Mouse (Mus musculus): ENCODE data around the gene Cav2.

Cav2 gene

DNA sequence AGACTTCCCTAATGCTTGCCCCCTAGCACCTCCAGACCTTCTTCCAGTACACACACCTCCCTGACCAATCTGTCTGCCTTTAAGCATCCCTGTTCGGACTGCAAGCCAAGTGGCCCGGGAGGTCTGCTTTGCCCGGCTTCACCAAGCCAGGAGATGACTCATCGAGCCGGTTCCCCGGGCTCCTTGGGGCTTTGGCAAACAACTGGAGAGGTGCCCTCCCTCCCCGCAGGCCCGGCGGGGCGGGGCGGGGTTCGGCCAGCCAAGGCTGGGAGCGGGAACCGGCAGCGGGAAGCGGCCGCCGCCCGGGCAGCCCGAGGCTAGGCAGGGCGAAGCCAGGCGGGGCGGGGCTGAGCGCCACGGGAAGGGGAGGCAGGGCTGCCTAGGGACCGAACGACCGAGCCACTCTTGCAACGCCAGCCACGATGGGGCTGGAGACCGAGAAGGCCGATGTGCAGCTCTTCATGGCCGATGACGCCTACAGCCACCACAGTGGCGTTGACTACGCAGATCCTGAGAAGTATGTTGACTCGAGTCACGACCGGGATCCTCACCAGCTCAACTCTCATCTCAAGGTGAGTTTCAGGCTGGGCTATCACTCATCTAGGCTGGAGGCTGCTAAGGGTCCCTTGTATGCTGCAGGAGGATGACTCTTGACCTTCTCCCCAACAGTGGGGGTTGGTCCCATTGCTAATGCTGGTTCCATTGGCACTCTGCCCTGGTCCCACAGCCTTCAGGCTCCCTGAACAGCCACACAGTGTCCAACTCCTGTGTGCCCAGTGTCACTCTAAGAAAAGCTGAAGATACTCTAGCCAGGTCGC, at the start of gene Cav2:
Gene Cav2, plus strand, starts transcription at position 247 of the 818 bp plus-strand sequence.
- DNase-seq (ENCODE audit: low read depth, low spot score), result peak; percentile 2

DNA sequence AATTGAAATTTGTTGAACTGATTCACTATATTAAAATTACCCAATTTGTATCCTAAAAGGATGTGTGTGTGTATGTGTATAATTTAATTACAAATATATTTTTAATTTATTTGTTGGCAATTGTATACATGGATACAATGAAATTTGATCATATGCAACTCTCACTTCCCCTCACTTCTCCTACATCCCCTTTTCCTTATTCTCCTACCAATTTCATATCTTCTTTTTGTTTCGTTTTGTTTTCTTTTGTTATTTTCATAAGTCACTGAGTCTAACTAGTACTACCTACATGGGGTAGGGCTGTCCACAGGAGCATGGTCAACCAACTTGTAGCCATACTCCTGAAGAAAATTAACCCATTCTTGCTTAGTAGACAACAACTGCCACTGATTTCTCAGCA, 41.3 kb upstream of the Cav2 start:
- DNase-seq (ENCODE audit: low read depth, low spot score), result no peak

DNA sequence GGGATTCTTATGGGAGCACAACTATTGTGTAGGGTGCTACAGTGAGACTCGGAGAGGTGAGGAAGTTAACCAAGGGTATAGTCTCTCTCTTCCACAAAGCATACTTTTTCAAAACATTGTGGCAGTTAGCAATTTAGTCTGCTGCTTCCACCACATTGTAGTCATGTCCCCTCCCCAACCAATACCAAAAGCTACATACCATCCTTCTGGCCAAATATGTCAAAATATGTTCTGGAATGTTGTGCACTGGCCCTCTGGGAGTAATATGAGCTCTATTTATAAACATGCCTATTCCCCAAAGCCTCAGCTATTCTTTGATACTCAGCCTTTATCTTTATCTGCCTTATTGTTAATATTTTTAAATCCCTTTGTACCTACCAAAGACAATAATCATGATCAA, 40.0 kb upstream of the Cav2 start:
- DNase-seq (ENCODE audit: low read depth, low spot score), result no peak

DNA sequence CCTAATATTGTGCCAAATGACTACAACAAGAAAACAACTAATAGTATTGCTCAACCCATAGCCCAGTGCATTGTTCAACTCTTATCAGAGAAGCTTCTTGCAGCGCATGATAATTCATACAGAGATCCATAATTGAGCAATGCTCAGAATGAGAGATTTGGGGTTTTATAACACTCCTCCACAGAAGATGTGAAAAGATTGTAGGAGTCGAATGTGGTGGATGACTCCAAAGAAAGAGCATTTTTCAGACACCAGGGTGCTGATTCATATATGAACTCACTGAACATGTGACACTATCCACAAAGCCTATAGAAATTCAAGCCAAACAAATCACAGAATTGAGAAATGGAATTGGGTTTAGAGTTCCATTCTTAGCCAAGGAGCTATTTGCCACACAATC, 34.0 kb upstream of the Cav2 start:
- no peak for DNase-seq (ENCODE audit: low read depth, low spot score)

DNA sequence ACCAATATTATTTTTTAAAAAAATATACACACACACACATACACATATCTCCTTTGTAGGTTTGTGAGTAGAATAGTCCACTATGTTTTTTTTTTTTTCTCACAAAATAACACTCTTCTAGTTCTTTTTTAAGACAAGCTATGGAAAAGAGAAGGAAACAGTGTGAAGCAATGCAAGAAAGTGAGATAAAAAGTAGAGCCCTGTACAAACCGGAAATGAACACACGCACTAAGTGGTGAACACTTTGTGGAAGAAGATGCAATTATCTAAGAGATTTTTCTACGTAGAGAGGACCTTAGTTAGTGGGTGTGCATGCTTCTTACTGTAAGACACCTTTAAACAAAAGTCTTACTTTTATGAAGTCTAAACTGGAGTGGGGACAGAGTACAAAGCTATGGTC, 33.3 kb upstream of the Cav2 start:
- DNase-seq (ENCODE audit: low read depth, low spot score), result no peak

DNA sequence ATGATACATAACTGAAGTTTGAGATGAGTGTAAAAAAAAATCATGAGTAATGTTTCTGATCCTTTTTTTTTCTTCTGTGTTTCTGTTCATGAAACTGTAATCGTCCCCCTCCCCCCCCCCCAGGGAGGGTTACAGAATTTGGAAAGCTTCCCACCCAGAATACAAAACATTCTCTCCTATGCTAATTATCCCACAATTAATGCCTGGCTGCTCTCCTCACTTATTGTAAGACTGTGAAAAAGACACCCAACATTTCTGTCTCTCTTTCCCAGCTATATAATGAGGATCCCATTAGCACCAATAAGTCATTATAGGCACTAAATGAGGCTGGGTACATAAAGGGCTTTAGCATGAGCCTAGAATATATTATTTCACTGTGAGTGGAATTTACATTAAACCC, 32.7 kb upstream of the Cav2 start:
- no peak for DNase-seq (ENCODE audit: low read depth, low spot score)

DNA sequence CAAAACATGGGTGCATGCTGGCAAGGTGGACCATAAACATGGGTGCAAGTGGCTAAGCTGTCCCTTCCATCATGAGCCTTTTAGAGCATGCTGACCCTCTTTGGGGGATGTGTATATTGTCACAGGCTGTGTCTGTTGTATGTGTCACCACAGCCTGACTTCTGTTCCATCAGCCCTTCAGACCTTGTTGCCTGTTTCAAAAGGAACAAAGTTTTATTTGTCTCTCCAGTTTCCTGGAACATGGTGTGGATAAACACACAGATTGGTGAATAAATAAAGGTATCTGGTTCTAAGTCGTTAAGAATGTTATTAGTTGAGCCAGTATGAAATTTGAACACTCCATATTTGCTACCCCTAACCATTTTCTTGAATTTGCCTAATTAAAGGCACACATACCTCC, 29.0 kb upstream of the Cav2 start:
- DNase-seq (ENCODE audit: low read depth, low spot score), result no peak

DNA sequence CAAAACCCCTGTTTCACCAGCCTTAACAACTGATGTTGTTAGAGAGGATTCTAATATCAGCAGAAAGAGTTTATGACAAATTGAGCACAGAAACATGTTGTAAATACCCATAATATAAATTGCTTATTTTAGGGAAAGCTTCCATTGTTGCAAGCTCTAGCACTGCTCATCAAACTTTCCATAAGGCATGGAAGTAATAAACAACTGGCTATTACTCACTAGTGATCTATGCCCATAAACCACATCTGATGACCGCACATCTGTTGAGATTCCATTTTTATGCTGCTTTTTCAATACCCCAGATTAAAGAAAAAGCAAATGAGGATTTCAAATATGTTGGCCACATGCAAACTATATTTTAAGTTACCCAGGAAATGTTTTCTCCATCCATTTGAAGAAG, 22.8 kb upstream of the Cav2 start:
- no peak for DNase-seq (ENCODE audit: low read depth, low spot score)

DNA sequence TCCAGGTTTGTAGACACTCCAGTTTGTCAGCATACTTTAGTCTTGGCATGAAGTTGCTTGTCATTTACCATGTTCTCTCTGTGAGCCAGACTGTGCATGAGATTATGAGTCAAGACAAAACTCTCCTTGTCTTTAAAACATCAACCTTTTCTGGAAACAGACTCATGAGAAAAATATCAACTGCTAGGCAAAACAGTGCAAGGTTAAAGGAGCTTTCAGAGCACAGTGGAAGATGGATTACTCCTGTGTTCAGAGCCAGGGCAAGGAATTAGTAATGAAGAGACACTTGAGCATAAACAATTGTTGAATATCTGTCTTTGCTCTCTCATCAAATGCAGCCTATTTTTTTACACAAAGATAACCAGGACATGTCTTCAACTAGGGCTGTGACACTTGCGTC, 22.1 kb upstream of the Cav2 start:
- DNase-seq (ENCODE audit: low read depth, low spot score), result no peak

DNA sequence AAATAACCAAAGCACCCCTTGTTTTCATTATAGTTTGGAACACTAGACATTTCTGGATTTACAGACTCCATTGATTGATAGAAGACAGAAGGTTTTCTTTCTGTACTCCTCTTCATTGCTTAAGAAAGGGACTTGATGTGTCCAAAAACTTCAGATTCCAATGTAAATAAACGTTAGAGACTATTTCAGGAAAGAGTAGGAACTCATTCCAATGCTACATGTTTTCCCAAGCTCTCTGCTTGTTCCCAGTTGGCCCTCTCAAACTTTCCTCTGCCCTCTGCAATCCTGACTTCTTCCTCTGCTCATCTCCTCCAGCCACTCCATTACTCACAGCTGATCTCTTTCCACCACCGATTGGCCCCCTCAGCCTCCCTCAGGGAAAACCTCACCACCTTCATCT, 18.2 kb upstream of the Cav2 start:
- DNase-seq (ENCODE audit: low read depth, low spot score), result no peak

DNA sequence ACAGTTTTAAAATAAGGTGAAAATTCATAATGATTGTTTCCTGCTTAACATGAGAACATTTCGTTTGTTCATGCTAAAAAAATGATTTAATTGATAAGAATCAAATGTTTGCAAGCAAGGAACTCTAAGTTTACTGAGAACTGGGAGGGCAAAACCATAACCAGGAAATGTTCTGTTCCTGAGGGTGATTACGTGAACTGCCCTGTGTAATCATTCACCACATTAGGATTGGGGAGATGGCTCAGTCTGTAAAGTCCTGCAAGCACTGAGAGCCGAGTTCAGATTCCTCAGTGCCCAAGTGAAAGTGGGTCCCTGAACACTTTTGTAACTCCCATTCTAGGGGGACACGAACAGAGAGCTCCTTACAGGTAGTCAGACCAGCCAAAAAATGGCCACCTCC, 15.9 kb upstream of the Cav2 start:
- no peak for DNase-seq (ENCODE audit: low read depth, low spot score)

DNA sequence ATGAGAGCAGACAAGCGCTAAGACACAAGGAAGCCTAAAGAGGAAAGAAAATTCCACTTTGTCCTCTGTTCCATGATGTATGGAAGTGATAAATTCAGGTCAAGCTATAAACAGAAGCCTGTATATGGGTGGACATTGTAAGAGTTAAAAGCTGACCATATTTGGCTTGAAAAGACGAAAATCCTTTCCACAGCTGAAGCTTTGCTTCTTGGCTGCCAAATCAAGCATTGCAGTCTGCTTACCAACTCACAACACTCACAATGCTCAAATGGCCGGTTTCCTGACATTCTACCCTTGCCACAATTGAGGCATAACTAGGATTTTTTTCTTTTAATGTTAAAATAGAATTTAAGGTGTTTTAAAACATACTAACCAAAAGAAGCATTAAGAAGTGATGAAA, 14.5 kb upstream of the Cav2 start:
- no peak for DNase-seq (ENCODE audit: low read depth, low spot score)

DNA sequence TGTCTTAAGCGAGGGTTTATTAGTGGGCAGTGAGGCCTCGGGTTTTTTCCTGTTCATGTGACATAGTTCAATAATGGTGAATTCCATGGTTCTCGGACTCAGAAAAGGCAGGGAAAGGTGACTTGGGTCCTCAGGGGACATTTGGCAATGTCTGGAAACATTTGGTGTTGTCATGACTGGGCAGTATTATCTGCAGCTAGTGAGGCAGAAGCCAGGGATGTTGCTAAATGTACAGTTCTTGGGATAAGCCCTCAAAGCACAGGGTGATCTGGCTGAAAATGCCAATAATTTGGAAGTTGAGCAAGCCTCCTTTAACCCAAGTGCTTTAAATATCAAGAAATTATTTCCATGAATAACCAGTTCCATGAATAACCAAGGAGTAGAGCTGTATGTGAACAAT, 2.6 kb upstream of the Cav2 start:
- no peak for DNase-seq (ENCODE audit: low read depth, low spot score)

DNA sequence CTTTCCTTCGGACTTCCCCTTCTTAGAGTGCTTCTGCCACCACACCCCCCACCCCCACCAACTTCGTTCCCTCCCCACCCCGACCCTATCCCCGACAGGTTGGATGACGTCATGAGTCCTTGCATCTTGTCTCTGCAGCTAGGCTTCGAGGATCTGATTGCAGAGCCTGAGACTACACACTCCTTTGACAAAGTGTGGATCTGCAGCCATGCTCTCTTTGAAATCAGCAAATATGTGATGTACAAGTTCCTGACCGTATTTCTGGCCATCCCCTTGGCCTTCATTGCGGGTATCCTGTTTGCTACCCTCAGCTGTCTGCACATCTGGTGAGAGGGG, 740 bp downstream of the Cav2 start:
- DNase-seq (ENCODE audit: low read depth, low spot score), result no peak

DNA sequence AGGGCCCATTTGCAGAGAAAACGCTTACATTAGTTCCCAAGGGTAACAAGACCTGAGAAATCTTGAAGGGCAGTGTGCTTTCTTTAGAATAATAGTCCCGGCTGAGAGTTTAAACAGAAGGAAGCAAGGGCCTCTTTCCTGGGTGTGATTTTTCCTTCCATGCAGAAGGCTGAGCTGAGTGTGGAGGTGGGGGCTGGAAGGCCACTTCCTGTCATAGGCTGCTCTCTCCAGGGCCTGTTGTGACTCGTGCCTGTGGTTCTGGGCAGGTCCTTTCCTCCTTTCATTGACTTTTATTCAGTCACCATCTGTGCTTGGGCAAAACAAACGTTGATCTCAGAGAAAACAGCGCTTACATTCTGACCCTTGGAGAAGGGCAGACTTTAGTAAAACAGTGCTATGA, 1.2 kb downstream of the Cav2 start:
- DNase-seq (ENCODE audit: low read depth, low spot score), result no peak

DNA sequence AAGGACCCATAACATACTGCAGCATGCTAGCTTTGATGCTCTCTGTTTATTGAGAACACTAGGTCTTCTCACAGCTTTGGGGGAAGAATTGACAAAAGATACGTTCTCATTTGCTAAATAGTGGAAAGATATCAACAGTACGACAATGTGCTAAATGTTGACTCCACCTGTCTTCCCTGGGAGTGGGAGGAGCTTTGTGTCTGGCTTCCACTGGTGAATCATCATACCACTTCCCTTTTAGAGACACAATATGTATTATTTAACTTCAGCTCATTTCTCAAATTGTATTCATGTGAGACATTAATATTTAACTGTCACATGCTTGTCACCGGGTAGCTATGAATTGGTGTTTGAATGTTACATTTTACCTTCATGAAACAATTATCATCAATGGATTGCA, 2.8 kb downstream of the Cav2 start:
- no peak for DNase-seq (ENCODE audit: low read depth, low spot score)

DNA sequence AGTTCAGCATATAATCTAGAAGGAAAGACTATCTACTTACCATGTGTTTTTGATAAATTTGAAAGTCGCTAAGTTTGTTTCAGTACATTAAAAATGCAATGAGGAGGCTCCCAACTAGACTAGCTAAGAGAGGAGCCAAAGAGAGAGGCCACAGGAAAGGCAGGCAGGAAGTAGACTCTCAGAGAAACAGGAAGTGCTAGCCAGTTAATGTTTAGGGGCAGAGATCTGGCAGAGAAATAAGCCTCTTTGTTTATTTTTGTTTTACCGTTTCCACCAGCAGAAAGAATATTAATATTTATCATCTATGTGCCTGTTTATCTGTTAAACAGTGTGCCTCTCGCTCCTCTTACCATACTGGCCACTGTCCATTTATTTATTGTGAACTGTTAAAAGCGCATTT, 5.4 kb downstream of the Cav2 start:
- no peak for DNase-seq (ENCODE audit: low read depth, low spot score)

DNA sequence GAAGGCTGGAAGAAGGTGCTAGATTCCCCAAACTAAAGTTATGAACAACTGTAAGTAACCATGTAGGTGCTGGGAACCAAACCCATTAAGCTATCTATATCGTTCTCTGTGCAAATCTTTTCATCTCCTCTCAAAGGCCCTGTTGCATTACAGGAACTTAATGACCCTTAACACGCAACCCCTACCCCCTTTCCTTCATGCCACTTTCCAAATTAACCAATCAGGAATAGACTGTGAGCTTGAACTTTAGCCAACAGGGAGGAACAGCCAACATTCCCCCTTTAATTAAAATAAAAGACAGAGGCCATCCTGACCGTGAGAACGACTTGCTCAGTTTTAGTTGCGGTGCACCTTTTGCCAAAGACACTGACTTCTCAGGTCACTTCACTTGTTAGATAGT, 14.1 kb downstream of the Cav2 start:
- no peak for DNase-seq (ENCODE audit: low read depth, low spot score)

DNA sequence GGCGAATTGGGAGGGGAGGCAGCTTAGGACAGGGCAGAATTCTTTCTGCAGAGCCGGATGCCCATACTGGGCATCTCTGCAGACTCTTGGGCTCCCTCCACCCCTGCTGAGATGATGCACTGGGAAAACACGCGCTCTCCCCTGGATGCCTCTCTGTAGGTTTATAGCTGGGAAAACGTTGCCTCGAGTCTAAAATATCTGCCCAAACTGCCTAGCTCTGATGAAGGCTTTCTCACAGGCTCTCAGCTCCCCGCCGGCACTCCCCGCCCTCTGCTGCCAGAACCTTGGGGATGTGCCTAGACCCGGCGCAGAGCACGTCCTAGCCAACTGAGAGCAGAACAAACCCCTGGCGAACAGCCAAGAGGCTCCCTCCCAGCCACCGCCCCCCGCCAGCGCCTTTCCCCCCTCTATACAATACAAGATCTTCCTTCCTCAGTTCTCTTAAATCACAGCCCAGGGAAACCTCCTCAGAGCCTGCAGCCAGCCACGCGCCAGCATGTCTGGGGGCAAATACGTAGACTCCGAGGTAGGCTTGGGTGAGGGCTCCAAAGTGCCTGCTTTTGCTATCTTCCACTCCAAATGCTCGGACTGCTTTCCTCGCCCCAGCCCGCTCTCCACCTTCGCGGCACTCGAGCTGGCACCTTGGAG, 25.1 kb downstream of the Cav2 start, which contains the start of gene Cav1:
Gene Cav1, plus strand, starts transcription at position 382 of the 648 bp plus-strand sequence.
- DNase-seq (ENCODE audit: low read depth, low spot score), result no peak

DNA sequence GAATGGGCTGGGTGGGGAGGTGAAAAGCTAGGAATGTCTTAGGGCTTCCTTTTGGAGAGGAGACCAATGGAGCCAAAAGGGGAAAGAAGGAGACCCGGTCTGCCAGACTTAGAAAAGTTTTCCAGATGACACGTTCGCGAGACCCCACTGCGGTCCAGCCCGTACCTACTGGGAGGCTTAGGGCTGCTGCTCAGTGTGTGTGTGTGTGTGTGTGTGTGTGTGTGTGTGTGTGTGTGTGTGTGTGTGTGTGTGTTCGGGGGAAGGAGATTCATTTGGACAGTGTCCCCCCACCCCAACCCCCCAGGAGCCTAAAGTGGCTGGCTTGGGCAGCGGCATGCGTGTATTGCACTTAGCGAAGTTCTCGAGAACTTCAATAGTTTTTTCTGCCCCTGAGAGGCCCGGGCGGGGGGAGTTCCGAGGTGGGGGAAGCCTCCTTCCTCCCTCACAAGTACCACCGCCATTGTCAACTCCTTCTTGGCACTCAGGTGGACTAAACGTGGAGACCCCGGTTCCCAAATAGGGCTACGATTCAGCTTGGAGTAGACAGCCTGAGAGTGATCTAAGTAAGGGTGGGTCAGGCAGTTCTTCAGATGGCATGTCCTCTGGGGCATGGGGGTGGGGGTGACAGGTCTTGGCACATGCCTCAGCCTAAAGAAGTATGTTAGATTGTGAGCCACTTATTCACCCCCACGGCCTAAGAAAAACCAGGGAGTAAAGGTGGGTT, 25.8 kb downstream of the Cav2 start:
- no peak for DNase-seq (ENCODE audit: low read depth, low spot score)

DNA sequence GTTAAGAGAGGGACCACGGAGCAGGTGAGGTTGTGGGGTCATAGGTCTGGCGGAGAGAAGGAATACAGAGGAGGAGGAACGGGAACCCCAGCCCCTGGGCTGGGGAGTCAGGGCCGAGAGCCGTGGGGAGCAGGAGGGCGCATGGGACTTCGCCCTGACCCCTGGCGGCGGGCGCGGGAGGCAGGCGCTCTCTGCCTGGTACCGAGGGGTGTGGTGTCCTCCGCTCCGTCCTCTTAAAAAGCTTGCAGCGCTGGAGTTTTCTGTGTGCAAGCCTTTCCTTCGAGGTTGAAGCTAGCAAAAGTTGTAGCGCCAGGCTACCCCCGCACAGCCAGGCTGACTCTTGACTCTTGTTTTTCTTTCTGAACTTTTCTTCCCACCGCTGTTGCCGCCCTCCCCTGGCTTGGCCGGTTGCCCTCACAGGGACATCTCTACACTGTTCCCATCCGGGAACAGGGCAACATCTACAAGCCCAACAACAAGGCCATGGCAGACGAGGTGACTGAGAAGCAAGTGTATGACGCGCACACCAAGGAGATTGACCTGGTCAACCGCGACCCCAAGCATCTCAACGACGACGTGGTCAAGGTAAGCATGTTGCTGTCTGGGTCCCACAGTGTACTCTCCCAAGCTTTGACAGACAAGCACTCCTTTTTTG, 26.6 kb downstream of the Cav2 start:
- DNase-seq (ENCODE audit: low read depth, low spot score), result no peak

DNA sequence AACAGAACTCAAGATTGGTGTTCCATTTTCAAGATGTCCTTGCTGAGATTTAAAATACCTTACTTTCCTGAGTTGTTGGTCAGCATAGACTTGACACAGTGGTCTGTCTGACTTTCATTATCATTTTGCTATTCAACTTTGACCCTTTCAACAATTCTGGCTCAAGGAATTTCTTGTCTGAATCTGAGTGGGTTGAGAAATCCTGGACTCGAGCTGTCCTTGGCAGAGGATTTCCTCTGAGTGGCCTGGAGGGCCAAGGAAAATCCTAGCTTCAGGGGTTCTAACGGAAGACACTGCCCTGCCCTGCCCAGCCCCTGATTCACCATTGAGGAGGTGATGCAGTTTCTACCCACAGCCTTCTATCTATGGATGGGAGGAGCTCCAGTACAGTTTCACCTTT, 27.7 kb downstream of the Cav2 start:
- DNase-seq (ENCODE audit: low read depth, low spot score), result no peak

Measured in retina, adult 2 months (tissue).